Mouse (Mus musculus): ENCODE results near the gene Usp22.
A peak's percentile ranks its signal among the peaks of the same experiment; 100 is the strongest.

Usp22 gene

DNA sequence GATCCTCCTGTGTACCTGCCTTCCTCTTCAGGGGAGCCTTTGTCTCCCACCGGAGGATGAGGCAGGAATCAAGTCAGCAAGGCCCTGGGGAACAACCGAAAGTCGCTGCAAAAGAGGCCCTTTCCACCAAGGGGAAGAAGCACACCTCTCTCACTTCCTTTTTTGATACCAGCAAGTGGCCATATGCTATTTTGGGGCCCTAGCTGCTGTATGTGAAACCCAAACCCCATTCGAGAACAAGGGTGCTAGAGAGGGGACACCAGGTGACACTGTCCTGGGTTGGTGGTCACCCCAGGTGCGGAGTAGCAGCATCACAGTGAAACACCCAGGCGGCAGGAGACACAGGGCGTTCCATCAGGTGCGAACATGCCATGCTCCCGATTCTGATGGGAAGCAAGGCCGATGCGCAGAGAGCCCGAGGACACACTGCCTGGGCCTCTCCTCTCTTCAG lies 65.9 kb downstream of the Usp22 start:
- no peak for DNase-seq (ENCODE audit: low read depth, low spot score)

GRCm38 (mm10) chr11:61104241-61104901 lies 70.5 kb downstream of the Usp22 start:
- DNase-seq (ENCODE audit: low read depth, low spot score), result peak; percentile 91

DNA sequence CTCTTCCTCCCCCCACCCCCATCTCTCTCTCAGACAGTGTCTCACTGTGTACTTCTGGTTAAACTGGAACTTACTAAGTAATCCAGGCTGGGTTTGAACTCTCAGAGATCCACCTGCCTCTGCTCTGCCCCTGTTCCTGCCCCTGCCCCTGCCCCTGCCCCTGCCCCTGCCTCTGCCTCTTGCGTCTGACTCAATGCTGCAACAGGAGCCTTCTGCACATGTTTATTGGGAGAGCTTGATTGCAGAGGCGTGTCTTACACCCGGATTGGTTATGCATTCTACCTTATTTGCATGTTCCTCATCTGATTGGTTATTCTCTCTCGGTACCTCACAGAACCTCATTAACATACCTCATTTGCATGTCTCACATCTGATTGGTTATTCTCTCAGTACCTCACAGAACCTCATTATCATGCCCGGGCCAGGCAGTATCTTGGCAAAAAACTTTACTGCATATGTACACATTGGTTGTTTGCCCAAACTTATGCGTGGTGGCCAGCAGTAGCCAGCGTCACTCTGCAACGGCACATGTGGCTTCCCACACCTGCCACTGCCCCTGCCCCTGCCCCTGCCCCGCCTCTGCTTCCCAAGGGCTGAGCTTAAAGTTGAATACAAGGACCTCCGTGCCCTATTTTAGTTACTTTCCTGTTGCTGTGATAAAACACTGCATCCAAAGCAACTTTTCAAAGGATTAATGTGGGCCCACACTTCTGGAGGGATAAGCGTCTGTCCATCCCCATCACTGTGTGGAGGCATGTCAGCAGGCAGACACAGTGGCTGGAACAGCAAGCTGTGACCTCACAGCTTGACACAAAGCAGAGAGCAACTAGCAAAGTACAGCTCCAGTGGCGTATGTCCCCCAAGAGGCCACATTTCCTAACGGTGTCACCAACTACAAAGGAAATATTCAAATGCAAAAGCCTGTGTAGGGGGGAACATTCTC lies 72.2 kb downstream of the Usp22 start:
- DNase-seq (ENCODE audit: low read depth, low spot score), result peak; percentile 48

All from R1 (cell line).